Mouse (Mus musculus): ENCODE results near the gene Rab11fip2. TPM values are rescaled to one million over a fixed set of nuclear protein-coding genes. Genes with fewer than 3 reads are reported as not detected.

Gene Rab11fip2
- total RNA-seq (2012; rRNA removed) (3.2 and 4.2 TPM in 2 replicates), polyA plus RNA-seq (2012; ENCODE audit: insufficient read depth in 1 of 2, insufficient read length in 2 of 2, low read depth in 1 of 2, low replicate concordance in 2 of 2, missing spikeins in 1 of 2) (100 to 1,000 TPM in 1 of 2 experiments, 1 to 10 TPM in 1; 4.9 to 114 TPM)

DNA sequence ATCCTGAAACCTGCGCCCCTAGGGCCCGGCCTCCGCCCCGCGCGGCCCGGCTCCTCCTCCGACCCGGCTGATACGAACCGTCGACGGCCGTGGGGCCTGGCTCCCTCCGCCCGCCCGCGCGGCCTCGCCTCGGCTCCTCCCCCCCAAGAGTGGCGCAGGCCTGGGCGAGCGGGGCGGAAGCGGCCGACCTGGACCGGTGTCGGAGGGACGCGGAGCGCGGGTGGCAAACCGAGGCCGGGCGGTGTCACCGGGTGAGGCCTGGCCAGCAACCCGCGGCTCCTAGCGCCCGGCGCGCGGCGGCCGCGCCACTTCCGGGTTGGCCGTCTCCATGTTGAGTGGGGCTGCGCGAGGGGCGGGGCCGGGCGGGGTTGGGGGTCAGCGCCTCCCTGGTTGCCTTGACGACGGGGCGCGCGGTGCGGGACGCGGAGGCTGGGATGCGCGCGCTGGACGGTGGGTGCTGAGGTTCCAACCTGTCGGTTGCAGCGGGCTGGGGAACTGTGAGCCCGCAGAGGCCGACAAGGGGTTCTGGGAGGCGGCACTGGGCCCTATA is at the start of gene Rab11fip2:
TSS of gene Rab11fip2 (minus strand) at position 333 of the 550 bp plus-strand sequence.
- peak; percentile 91 for DNase-seq (ENCODE audit: low read depth, low spot score)
- Histone ChIP-seq H3K4me1 (ENCODE audit: control insufficient read depth in 1 of 2, insufficient read depth in 2 of 2, low read length in 2 of 2) (peaks cover 2 to 4% of the 10 kb centered on the region in 2 experiments; a peak in 3 of 4 replicates), H3K27me3 (ENCODE audit: control insufficient read depth in 1 of 2, insufficient read depth in 2 of 2, low read length in 2 of 2) (peaks cover 2 to 3% of the 10 kb centered on the region in 2 experiments; a peak in 3 of 4 replicates), H3K79me2 (ENCODE audit: control insufficient read depth, insufficient read depth, low read length, poor library complexity) (peaks cover 7% of the 10 kb centered on the region; the same call in 1 of the 2 replicates), H3K9ac (ENCODE audit: control insufficient read depth, low read depth, low read length, poor library complexity, severe bottlenecking) (peak within 1 kb of the TSS; percentile 94), H3K27ac (ENCODE audit: control insufficient read depth, low read depth, low read length) (peak within 1 kb of the TSS; percentile 70), H3K36me3 (ENCODE audit: control insufficient read depth in 1 of 2, insufficient read depth in 2 of 2, low read length in 2 of 2) (peaks cover 0 to 4% of the 10 kb centered on the region in 2 experiments; a peak in 2 of 4 replicates), H3K9me3 (replicated peaks; ENCODE audit: insufficient read depth, low read length) (no peaks in the 10 kb centered on the region), H3K4me3 (ENCODE audit: control insufficient read depth in 1 of 2, insufficient read depth in 1 of 2, low read depth in 2 of 2, low read length in 2 of 2) (peak within 1 kb of the TSS; percentile 81 to 91)
- no peak for TF ChIP-seq ZKSCAN1 (IDR thresholded peaks at IDR 0.05; ENCODE audit: low read depth, low read length)
- peak; percentile 99 for TF ChIP-seq ELF1 (IDR thresholded peaks at IDR 0.05; ENCODE audit: low read depth, low read length)
- no peak for TF ChIP-seq RCOR1 (IDR thresholded peaks at IDR 0.05; ENCODE audit: low read depth, low read length)
- no peak for TF ChIP-seq ZMIZ1 (IDR thresholded peaks at IDR 0.05; ENCODE audit: low read depth, low read length)
- TF ChIP-seq BHLHE40 (IDR thresholded peaks at IDR 0.05; ENCODE audit: borderline replicate concordance, low read depth, low read length): no peak
- TF ChIP-seq TCF12 (IDR thresholded peaks at IDR 0.05; ENCODE audit: low read depth, low read length): peak; percentile 45
- no peak for TF ChIP-seq GABPA (IDR thresholded peaks at IDR 0.05; ENCODE audit: low read depth, low read length)
- TF ChIP-seq POLR2AphosphoS2 (IDR thresholded peaks at IDR 0.05; ENCODE audit: low read length): no peak
- TF ChIP-seq JUND (IDR thresholded peaks at IDR 0.05; ENCODE audit: low read depth, low read length): no peak
- no peak for TF ChIP-seq TAL1 (IDR thresholded peaks at IDR 0.05; ENCODE audit: low read length)
- no peak for TF ChIP-seq E2F4 (IDR thresholded peaks at IDR 0.05; ENCODE audit: borderline replicate concordance, low read depth, low read length)
- TF ChIP-seq ETS1 (IDR thresholded peaks at IDR 0.05; ENCODE audit: low read depth, low read length): no peak
- no peak for TF ChIP-seq RAD21 (IDR thresholded peaks at IDR 0.05; ENCODE audit: low read depth, low read length)
- peak; percentile 78 for TF ChIP-seq NELFE (IDR thresholded peaks at IDR 0.05; ENCODE audit: low read depth, low read length)
- TF ChIP-seq MAFK (IDR thresholded peaks at IDR 0.05; ENCODE audit: borderline replicate concordance, low read depth, low read length): no peak
- TF ChIP-seq CHD1 (IDR thresholded peaks at IDR 0.05; ENCODE audit: low read depth, low read length): no peak
- TF ChIP-seq ZC3H11A (IDR thresholded peaks at IDR 0.05; ENCODE audit: low read depth, low read length): no peak
- peak; percentile 38; the same call in 1 of the 2 replicates for TF ChIP-seq MAX (IDR thresholded peaks at IDR 0.05; ENCODE audit: low read length)
- TF ChIP-seq MEF2A (IDR thresholded peaks at IDR 0.05; ENCODE audit: extremely low read depth, insufficient replicate concordance, low read depth, low read length, poor library complexity, severe bottlenecking): no peak
- TF ChIP-seq SIN3A (IDR thresholded peaks at IDR 0.05; ENCODE audit: low read length): peak; percentile 81
- TF ChIP-seq SMC3 (IDR thresholded peaks at IDR 0.05; ENCODE audit: low read depth, low read length): no peak
- TF ChIP-seq CTCF (IDR thresholded peaks at IDR 0.05 in 2 of 3, conservative IDR thresholded peaks at IDR 0.05 in 1 of 3; ENCODE audit: control insufficient read depth in 1 of 3, insufficient read depth in 1 of 3, low read depth in 2 of 3, low read length in 3 of 3, poor library complexity in 1 of 3, severe bottlenecking in 1 of 3): no peak
- peak; percentile 76 to 96; a peak in 3 of 4 replicates for TF ChIP-seq POLR2A (IDR thresholded peaks at IDR 0.05; ENCODE audit: control insufficient read depth in 1 of 2, insufficient read depth in 1 of 2, low read depth in 1 of 2, low read length in 2 of 2, poor library complexity in 1 of 2)
- 0 out of 2 replicates have a peak, but pooled peaks have one; percentile 5 for TF ChIP-seq MYB (IDR thresholded peaks at IDR 0.05; ENCODE audit: low read depth, low read length)
- no peak for TF ChIP-seq CHD2 (IDR thresholded peaks at IDR 0.05; ENCODE audit: low read length)
- TF ChIP-seq MXI1 (IDR thresholded peaks at IDR 0.05; ENCODE audit: low read depth, low read length): peak; percentile 88
- TF ChIP-seq MAZ (IDR thresholded peaks at IDR 0.05; ENCODE audit: low read depth, low read length): peak; percentile 82; the same call in 1 of the 2 replicates
- TF ChIP-seq KAT2A (conservative IDR thresholded peaks at IDR 0.05; ENCODE audit: low read depth, low read length): no peak; the same call in 1 of the 2 replicates
- no peak for TF ChIP-seq USF2 (IDR thresholded peaks at IDR 0.05; ENCODE audit: borderline replicate concordance in 1 of 2, insufficient read depth in 1 of 2, low read depth in 1 of 2, low read length in 2 of 2)
- peak; percentile 73 for TF ChIP-seq HCFC1 (IDR thresholded peaks at IDR 0.05; ENCODE audit: low read depth, low read length)
- peak in 1 of 2 experiments; percentile 10; a peak in 1 of 4 replicates for TF ChIP-seq EP300 (IDR thresholded peaks at IDR 0.05; ENCODE audit: low read depth in 1 of 2, low read length in 2 of 2)
- no peak for TF ChIP-seq TBP (IDR thresholded peaks at IDR 0.05; ENCODE audit: low read depth, low read length)
- TF ChIP-seq UBTF (IDR thresholded peaks at IDR 0.05; ENCODE audit: borderline replicate concordance, insufficient read depth, low read depth, low read length): peak; percentile 98
- no peak for TF ChIP-seq USF1 (IDR thresholded peaks at IDR 0.05; ENCODE audit: low read depth, low read length)
- no peak for TF ChIP-seq GATA1 (IDR thresholded peaks at IDR 0.05; ENCODE audit: low read depth, low read length)
- peak; percentile 57 for TF ChIP-seq NRF1 (IDR thresholded peaks at IDR 0.05; ENCODE audit: insufficient read depth, low read depth, low read length, poor library complexity, severe bottlenecking)

Measured in MEL (cell line).